Mouse (Mus musculus) regulatory T cell (primary cell): ENCODE results near the gene Cd164.

ENCODE experiments used
- in situ Hi-C: fragments of 300-600 bp; cut with MboI, MseI; formaldehyde crosslinking; loops from one replicate; pipeline ENCODE4 v1.15.1; 2025; ENCODE audit warnings: high pct_unique_total_duplicates

The Cd164 gene

GRCm38 (mm10) chr10:41545224-41545755 is 26.1 kb downstream of the Cd164 start:
- in situ Hi-C loops, result no loop called here

GRCm38 (mm10) chr10:41546396-41547165 is 27.4 kb downstream of the Cd164 start:
- in situ Hi-C loops, result no loop called here

GRCm38 (mm10) chr10:41550711-41551110 is 31.5 kb downstream of the Cd164 start:
- in situ Hi-C loops, result no loop called here

- in situ Hi-C loops, result no loop called here
Measured at GRCm38 (mm10) chr10:41552319-41552718, 33.1 kb downstream of the Cd164 start.

DNA sequence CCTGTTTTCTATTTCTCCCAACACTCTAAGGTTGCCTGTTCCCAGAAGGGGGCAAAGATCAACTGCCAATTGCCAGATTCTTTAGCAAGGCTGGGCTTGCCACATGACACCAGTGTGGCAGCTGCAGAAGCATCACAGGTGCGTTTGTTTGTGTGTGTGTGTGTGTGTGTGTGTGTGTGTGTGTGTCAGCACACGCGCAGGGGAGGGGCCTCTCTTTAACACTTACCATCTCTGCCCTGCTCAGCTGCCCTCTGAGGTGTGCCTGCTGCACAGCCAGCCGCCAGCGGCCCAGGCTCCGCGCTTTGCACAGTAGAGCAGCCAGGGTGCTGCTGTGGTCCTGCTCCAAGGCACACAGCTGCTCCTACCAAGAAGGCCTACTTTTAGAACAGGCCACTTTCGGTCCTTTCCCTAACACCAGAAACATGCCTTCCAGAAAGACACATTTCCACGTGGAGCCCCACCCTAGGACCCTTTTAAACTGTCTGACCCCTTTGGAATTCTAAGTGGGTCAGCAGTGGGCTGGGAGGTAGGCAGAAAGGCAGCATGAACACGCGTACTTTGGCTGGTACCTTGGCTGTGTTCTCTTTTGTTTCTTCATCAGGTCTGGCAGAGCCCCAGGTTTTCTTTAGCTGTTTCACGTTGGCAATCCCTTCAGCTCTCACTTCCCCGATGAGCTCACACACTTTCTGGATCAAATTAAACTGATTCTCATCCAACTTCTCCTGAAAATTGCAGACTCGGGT is 33.8 kb downstream of the Cd164 start:
- in situ Hi-C loops, result no loop called here

DNA sequence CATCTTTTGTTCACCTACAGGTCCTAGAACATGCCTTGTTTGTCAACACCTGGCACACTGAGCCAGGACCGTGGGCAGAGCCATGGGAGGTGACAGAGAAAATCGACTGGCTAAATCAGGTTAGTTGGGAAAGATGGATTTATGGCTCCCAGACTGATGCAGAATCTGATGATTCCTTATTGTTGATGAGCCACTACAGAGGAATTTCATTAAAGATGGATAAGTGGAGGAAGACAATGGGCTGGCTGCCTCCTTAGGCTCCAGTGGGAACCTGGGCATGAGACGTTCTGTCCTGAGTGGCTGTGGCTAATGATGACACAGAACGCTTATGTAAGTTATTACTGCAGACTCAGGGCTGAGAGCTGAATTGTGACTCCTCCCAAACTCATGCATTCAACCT is 34.5 kb downstream of the Cd164 start:
- in situ Hi-C loops, result no loop called here

DNA sequence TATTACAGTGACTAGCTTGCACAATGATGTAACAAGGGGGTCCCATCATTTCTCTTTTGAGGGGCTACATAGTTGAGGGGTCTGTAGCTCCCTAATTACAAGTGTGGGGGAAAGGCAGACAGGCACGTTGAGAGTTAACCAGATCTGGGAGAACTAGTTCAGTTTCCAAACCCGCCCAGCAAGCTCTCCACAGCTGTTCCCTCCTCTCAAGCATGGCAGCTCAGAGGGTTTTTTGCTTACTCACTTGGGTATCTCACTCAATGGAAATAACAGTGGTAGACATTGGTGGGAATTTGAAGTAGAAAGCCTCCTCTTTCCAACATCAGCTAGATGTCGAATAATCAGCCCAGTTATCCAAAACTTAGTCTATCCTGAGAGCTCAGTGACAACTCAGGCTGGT is 35.9 kb downstream of the Cd164 start:
- in situ Hi-C loops, result no loop called here

DNA sequence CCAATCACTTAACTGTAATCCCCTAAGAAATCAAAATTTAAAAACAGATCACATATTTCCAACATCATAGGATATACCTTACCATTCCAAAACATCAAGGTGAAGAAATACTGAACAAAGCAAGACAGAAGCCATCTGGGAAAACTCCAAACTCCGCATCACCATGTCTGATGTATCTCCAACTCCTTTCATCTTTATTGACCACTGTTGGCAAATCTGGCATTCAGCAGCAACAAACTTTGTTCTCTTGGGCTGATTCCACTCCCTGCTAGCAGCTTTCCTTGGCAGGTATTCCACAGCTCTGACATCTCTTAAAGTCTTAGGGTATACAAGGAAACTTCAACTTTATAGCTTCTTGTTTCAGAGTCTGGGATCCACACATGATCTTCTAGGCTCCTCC is 39.2 kb downstream of the Cd164 start:
- in situ Hi-C loops, result no loop called here

GRCm38 (mm10) chr10:41561701-41562395 is 42.6 kb downstream of the Cd164 start:
- in situ Hi-C loops, result loop anchor here (10.0 kb wide), 1 partner anchor 1043 kb away; no protein-coding TSS in a partner anchor

GRCm38 (mm10) chr10:41565141-41565540 is 45.9 kb downstream of the Cd164 start:
- in situ Hi-C loops, result loop anchor here (10.0 kb wide), 1 partner anchor 1040 kb away; no protein-coding TSS in a partner anchor

DNA sequence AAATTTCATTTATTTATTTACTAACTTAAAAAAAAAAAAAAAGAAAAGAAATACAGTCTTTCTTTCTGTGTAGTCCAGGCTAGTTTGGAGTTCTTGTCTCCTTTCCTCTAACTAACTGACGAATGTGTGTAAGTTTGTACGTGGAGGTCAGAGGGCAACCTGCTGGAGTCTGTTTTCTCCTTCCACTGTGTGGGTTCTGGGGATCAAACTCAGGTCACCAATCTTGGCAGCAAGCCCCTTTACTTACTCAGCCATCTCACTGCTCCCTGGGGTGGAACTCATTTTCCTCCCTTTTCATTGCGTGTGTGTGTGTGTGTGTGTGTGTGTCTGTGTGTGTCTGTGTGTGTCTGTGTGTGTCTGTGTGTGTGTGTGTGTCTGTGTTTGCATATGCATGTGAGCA is 49.1 kb downstream of the Cd164 start:
- in situ Hi-C loops, result loop anchor here (10.0 kb wide), 1 partner anchor 1036 kb away; no protein-coding TSS in a partner anchor

GRCm38 (mm10) chr10:41571065-41571464 is 51.9 kb downstream of the Cd164 start:
- in situ Hi-C loops, result no loop called here

DNA sequence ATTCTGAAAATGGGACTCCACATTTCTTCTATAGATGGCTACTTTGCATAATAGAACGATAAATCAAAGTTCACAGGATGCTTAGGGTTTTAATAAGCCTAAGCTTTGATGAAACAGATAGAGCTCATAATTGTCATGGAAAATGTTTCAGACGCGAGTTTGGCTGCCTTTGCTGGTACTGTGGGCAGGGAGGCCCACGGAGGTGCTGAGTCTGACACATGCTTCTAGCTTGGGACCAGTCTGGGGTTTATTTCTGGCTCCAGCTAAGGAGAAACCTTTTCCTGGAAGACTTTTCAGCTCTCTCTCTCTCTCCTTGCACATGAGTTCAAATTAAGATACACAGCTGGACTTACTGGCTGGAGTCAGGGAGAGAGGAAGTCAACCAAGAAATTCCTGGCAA is 53.1 kb downstream of the Cd164 start:
- in situ Hi-C loops, result no loop called here

GRCm38 (mm10) chr10:41573190-41573589 is 54.0 kb downstream of the Cd164 start:
- in situ Hi-C loops, result no loop called here

DNA sequence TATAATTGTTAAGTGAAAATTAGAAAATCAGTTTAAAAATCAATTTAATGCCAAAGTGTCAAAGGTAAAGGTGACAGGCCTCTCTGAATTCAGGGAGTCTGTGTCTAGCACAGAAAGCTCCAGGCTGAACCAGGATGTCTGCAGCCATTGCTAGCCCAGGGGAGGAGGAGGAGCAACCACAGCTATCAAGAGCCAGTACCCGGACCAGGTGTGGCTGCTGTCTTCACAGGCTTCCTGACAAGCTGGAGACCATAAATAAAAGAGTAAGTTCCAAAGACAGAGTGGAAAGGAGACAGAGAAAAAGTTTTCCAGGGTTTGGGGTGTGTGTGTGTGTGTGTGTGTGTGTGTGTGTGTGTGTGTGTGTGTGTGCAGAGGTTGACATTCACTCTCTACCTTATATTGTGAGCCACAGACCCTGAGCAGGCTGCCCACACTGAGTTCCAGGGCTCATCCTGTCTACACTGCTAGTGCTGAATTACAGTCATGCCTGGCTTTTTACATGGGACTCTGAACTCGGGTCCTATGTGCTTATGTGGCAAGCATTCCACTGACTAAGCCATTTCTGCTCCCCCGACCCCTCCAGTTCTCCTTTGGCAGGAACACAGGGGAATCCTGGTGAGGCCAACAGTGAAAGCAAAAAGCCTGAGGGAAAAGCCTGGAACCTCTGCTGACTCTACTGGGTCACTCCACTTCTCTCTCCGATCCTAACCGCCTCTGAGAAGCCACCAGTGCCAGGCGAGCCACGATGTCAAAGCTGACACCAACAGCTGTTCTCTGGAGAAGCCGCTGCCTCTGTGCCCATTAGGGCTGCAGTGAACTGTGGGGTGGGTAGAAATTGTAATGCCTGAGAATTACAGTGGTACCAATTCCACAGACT is 56.5 kb downstream of the Cd164 start:
- in situ Hi-C loops, result no loop called here

- in situ Hi-C loops, result no loop called here
Measured at GRCm38 (mm10) chr10:41576328-41576833, 57.2 kb downstream of the Cd164 start.

DNA sequence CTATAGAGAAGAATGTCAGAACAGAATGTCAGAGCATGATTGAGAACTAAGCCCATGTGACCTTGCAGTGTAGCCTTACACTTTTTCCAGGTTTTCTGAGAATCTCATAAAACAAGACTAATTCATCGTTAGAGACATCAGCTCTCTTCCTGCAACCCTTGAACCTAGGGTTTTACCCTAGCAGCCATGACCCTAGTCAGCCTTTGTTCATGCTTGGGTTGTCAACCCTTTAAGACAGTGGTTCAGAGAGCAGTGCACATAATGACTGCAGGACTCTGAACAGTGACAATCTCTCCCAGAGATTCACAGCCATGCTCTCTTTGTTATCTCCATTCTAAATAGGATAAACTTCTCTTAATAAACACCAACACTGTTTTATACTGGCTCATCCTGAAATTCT is 59.3 kb downstream of the Cd164 start:
- in situ Hi-C loops, result no loop called here

DNA sequence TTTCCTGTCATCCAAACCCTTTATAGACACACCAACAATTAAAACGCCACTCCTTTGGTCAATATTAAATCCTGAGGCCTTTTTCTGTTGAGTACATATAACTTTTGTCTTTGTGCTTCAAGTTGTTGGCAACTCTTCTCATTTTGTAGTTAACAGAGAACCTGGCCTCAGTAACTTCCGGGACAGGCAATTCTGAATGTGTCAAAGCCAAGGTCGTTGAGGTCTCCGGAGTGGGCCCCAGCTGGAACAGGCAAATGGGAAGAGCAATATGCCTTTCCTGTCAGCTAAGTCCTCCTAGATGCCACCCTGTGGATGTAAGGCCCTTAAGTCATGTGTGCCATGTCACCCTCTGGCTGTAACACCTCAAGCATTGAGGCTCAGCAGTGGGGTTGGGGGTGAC is 61.2 kb downstream of the Cd164 start:
- in situ Hi-C loops, result no loop called here
